Mouse (Mus musculus): ENCODE measurements around the gene Fam222a.

DNA sequence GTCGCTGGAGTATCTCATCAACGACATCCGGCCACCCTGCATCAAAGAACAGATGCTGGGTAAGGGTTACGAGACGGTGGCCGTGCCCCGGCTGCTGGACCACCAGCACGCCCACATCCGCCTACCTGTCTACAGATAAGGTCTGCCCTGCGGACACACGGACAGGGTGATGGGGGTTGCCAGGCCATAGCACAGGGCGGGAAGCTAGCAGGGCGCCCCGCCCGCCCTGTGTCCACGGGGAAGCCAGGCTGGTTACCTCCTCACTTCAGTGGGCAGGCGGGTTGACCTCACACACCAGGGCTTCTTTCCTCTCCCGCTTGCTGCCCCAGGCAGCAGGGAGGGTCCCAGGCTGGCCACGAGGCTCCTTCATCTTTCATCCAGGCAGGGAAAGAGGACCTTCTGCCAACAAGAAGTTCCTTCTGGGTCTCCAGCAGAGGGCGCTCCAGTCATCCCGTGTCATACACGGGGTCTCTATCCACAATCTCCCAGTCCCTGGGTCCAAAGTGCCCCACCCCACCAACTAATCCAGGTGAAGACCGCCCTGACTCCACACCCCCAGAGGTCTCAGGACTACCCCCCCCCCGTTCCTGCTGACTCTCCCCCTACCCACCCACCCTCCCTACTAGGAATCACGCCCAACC is 44.3 kb downstream of the Fam222a start:
- TF ChIP-seq CTCF (conservative IDR thresholded peaks at IDR 0.05; ENCODE audit: low read length) (peak; percentile 67), NANOG (IDR thresholded peaks at IDR 0.05; ENCODE audit: borderline replicate concordance, low read length) (no peak)
